Mouse (Mus musculus): ENCODE results near the gene Bud23. TPM values are rescaled to one million over a fixed set of nuclear protein-coding genes. Genes with fewer than 3 reads are reported as not detected.

Bud23 gene
- total and polyA plus RNA-seq, 3 experiments: 101 to 222 TPM; not detected in 1

- TF ChIP-seq EP300 (IDR thresholded peaks at IDR 0.05; ENCODE audit: low read depth in 1 of 2, low read length in 2 of 2): no peak
- TF ChIP-seq USF1 (IDR thresholded peaks at IDR 0.05; ENCODE audit: low read depth, low read length): peak; percentile 67; the same call in 1 of the 2 replicates
- H3K79me2 ChIP-seq (ENCODE audit: control insufficient read depth, insufficient read depth, low read length, poor library complexity): no peaks in the 10 kb centered on the region; the same call in 1 of the 2 replicates
- peaks cover 0 to 3% of the 10 kb centered on the region in 2 experiments; a peak in 1 of 4 replicates for H3K4me1 ChIP-seq (ENCODE audit: control insufficient read depth in 1 of 2, insufficient read depth in 2 of 2, low read length in 2 of 2)
- H3K27me3 ChIP-seq (ENCODE audit: control insufficient read depth in 1 of 2, insufficient read depth in 2 of 2, low read length in 2 of 2): peaks cover 0 to 2% of the 10 kb centered on the region in 2 experiments; a peak in 2 of 4 replicates
- DNase-seq (ENCODE audit: low read depth, low spot score): no peak
- no peak overlapping the region for H3K27ac ChIP-seq (ENCODE audit: control insufficient read depth, low read depth, low read length)
- no peaks in the 10 kb centered on the region for H3K36me3 ChIP-seq (ENCODE audit: control insufficient read depth in 1 of 2, insufficient read depth in 2 of 2, low read length in 2 of 2)
- H3K9ac ChIP-seq (ENCODE audit: control insufficient read depth, low read depth, low read length, poor library complexity, severe bottlenecking): no peak overlapping the region
- no peak overlapping the region for H3K4me3 ChIP-seq (ENCODE audit: control insufficient read depth in 1 of 2, insufficient read depth in 1 of 2, low read depth in 2 of 2, low read length in 2 of 2)
- H3K9me3 ChIP-seq (replicated peaks; ENCODE audit: insufficient read depth, low read length): no peaks in the 10 kb centered on the region
These were observed 14.8 kb upstream of the Bud23 start for GRCm38 (mm10) chr5:135079578-135079977.

- H3K36me3 ChIP-seq (ENCODE audit: control insufficient read depth in 1 of 2, insufficient read depth in 2 of 2, low read length in 2 of 2): no peaks in the 10 kb centered on the region
- peaks cover 0 to 3% of the 10 kb centered on the region in 2 experiments; a peak in 1 of 4 replicates for H3K4me1 ChIP-seq (ENCODE audit: control insufficient read depth in 1 of 2, insufficient read depth in 2 of 2, low read length in 2 of 2)
- H3K79me2 ChIP-seq (ENCODE audit: control insufficient read depth, insufficient read depth, low read length, poor library complexity): no peaks in the 10 kb centered on the region; the same call in 1 of the 2 replicates
- TF ChIP-seq SMC3 (IDR thresholded peaks at IDR 0.05; ENCODE audit: low read depth, low read length): no peak
- TF ChIP-seq RAD21 (IDR thresholded peaks at IDR 0.05; ENCODE audit: low read depth, low read length): no peak
- TF ChIP-seq MXI1 (IDR thresholded peaks at IDR 0.05; ENCODE audit: low read depth, low read length): no peak
- TF ChIP-seq MYB (IDR thresholded peaks at IDR 0.05; ENCODE audit: low read depth, low read length): no peak
- TF ChIP-seq NELFE (IDR thresholded peaks at IDR 0.05; ENCODE audit: low read depth, low read length): no peak
- no peak for TF ChIP-seq ZKSCAN1 (IDR thresholded peaks at IDR 0.05; ENCODE audit: low read depth, low read length)
- TF ChIP-seq HCFC1 (IDR thresholded peaks at IDR 0.05; ENCODE audit: low read depth, low read length): no peak; the same call in 1 of the 2 replicates
- TF ChIP-seq GATA1 (IDR thresholded peaks at IDR 0.05; ENCODE audit: low read depth, low read length): no peak
- TF ChIP-seq POLR2AphosphoS5 (IDR thresholded peaks at IDR 0.05; ENCODE audit: borderline replicate concordance, low read depth, low read length): no peak
- TF ChIP-seq ELF1 (IDR thresholded peaks at IDR 0.05; ENCODE audit: low read depth, low read length): no peak
- TF ChIP-seq TAL1 (IDR thresholded peaks at IDR 0.05; ENCODE audit: low read length): no peak
- no peak for TF ChIP-seq CHD1 (IDR thresholded peaks at IDR 0.05; ENCODE audit: low read depth, low read length)
- H3K27ac ChIP-seq (ENCODE audit: control insufficient read depth, low read depth, low read length): no peak overlapping the region
- no peak for DNase-seq (ENCODE audit: low read depth, low spot score)
- H3K9ac ChIP-seq (ENCODE audit: control insufficient read depth, low read depth, low read length, poor library complexity, severe bottlenecking): peak overlapping the region; percentile 44
- H3K9me3 ChIP-seq (replicated peaks; ENCODE audit: insufficient read depth, low read length): no peaks in the 10 kb centered on the region
- H3K4me3 ChIP-seq (ENCODE audit: control insufficient read depth in 1 of 2, insufficient read depth in 1 of 2, low read depth in 2 of 2, low read length in 2 of 2): peak overlapping the region; percentile 41 to 51
- H3K27me3 ChIP-seq (ENCODE audit: control insufficient read depth in 1 of 2, insufficient read depth in 2 of 2, low read length in 2 of 2): peaks cover 0 to 2% of the 10 kb centered on the region in 2 experiments; a peak in 2 of 4 replicates
These were observed 13.7 kb upstream of the Bud23 start for GRCm38 (mm10) chr5:135078482-135078810.
